Mouse (Mus musculus): Measurements from ENCODE around the gene Pkd1l2. TPM values are rescaled to one million over a fixed set of nuclear protein-coding genes. Genes with fewer than 3 reads are reported as not detected.

The Pkd1l2 gene
- polyA plus RNA-seq (2012; rRNA removed) (0.04 and 0.16 TPM in 2 replicates), polyA plus RNA-seq (2014; fragmentation: Nextera tagmentation; extraction: Ambion mirVana) (0.07 and 0.08 TPM in 2 replicates)

DNA sequence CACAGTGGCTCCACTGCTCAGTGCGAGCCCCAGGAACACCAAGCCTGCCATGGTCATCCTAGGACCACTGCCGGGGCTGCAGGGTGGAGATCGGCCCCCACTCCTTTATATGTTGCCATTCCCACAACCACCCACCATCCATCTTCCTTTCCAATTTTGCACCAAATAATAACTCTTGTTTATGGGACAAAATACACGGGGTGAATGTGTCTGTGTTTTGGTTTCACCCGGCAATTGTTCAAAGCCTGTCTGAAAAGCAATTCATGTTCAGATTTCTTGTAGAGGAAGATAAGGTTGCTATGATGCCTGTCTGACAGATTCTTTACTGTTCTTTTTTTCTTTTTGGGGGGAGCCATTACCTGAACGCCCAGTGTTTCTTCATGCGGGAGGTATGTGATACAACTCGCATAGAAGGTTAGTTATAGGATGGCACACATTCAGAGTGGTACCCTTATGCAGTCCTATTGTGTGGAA is at the start of gene Pkd1l2:
Gene Pkd1l2, minus strand, starts transcription at position 51 of the 474 bp plus-strand sequence.
- no peak for TF ChIP-seq POLR2A (IDR thresholded peaks at IDR 0.05; ENCODE audit: borderline replicate concordance, extremely low read depth, insufficient read depth, insufficient read length)
- Histone ChIP-seq H3K9me3 (ENCODE audit: control insufficient read depth, low read length) (no peaks in the 10 kb centered on the region), H3K27me3 (ENCODE audit: control insufficient read depth, insufficient read depth, low read length) (no peaks in the 10 kb centered on the region), H3K4me3 (replicated peaks; ENCODE audit: low read length) (no peak within 1 kb of the TSS), H3K4me1 (ENCODE audit: control insufficient read depth, insufficient read depth, low read length) (no peaks in the 10 kb centered on the region), H3K9ac (ENCODE audit: low read depth, low read length, severe bottlenecking) (no peak within 1 kb of the TSS), H3K27ac (replicated peaks; ENCODE audit: low read depth, low read length) (no peak within 1 kb of the TSS), H3K36me3 (ENCODE audit: control insufficient read depth, insufficient read depth, low read length) (no peaks in the 10 kb centered on the region), H3K4me2 (replicated peaks; ENCODE audit: low read depth, low read length, severe bottlenecking) (no peak within 1 kb of the TSS)
- ATAC-seq (ENCODE audit: low FRiP score, low read depth) (no peak), DNase-seq (ENCODE audit: low spot score) (no peak)
- 75% methylated on average over 8 of the region's 8 CpGs for WGBS

DNA sequence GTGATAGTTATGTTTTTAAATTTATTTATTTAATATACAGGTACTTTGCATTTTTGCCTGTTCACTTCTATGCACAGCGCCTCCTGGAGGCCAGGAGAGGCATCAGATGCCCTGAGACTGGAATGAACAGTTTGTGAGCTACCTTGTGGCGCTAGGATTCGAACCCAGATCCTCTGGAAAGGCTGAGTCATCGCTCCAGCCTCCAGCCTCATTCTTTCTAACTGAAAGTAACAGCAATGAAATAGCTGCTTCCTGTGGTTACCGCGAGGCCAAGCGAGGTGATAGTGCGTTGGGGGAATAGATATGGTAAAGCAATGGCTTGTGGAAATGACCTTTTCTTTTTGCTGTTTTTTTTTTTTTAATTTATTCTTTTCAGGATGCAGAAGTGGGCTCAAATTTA is 44.8 kb upstream of the Pkd1l2 start:
- 88% methylated on average over 8 of the region's 8 CpGs for WGBS
- Histone ChIP-seq H3K9ac (ENCODE audit: low read depth, low read length, severe bottlenecking) (no peak overlapping the region), H3K4me1 (ENCODE audit: control insufficient read depth, insufficient read depth, low read length) (no peaks in the 10 kb centered on the region), H3K27ac (replicated peaks; ENCODE audit: low read depth, low read length) (no peak overlapping the region), H3K27me3 (ENCODE audit: control insufficient read depth, insufficient read depth, low read length) (no peaks in the 10 kb centered on the region), H3K4me2 (replicated peaks; ENCODE audit: low read depth, low read length, severe bottlenecking) (no peak overlapping the region), H3K4me3 (replicated peaks; ENCODE audit: low read length) (no peak overlapping the region), H3K36me3 (ENCODE audit: control insufficient read depth, insufficient read depth, low read length) (no peaks in the 10 kb centered on the region), H3K9me3 (ENCODE audit: control insufficient read depth, low read length) (no peaks in the 10 kb centered on the region)
- no peak for TF ChIP-seq POLR2A (IDR thresholded peaks at IDR 0.05; ENCODE audit: borderline replicate concordance, extremely low read depth, insufficient read depth, insufficient read length)
- no peak for ATAC-seq (ENCODE audit: low FRiP score, low read depth)
- no peak for DNase-seq (ENCODE audit: low spot score)

DNA sequence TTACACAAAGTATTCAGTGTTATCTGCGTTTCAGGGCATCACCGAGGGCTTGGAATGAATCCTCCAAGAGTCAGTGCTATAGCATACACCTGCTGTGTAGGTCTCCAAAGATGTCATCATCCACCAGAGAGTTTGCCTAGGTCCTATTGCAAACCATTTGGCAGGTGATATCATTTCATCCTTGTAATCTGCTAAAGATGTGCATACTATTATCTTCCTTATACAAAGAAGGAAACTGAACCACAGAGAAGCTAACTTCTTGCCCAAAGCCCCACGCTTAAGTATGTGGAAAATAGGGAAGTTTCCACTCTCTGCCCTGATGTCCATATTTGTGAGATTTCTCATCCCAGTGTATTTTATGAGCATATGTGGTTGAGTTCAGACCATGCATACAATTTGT is 44.2 kb upstream of the Pkd1l2 start:
- H3K9me3 ChIP-seq (ENCODE audit: control insufficient read depth, low read length), result no peaks in the 10 kb centered on the region
- ATAC-seq (ENCODE audit: low FRiP score, low read depth) (no peak), DNase-seq (ENCODE audit: low spot score) (no peak)
- no peaks in the 10 kb centered on the region for H3K36me3 ChIP-seq (ENCODE audit: control insufficient read depth, insufficient read depth, low read length)
- no peaks in the 10 kb centered on the region for H3K4me1 ChIP-seq (ENCODE audit: control insufficient read depth, insufficient read depth, low read length)
- H3K9ac ChIP-seq (ENCODE audit: low read depth, low read length, severe bottlenecking), result no peak overlapping the region
- H3K27ac ChIP-seq (replicated peaks; ENCODE audit: low read depth, low read length), result no peak overlapping the region
- no peak overlapping the region for H3K4me2 ChIP-seq (replicated peaks; ENCODE audit: low read depth, low read length, severe bottlenecking)
- no peak for TF ChIP-seq POLR2A (IDR thresholded peaks at IDR 0.05; ENCODE audit: borderline replicate concordance, extremely low read depth, insufficient read depth, insufficient read length)
- H3K27me3 ChIP-seq (ENCODE audit: control insufficient read depth, insufficient read depth, low read length), result no peaks in the 10 kb centered on the region
- WGBS, result 97% methylated on average over 3 of the region's 3 CpGs
- H3K4me3 ChIP-seq (replicated peaks; ENCODE audit: low read length), result no peak overlapping the region

DNA sequence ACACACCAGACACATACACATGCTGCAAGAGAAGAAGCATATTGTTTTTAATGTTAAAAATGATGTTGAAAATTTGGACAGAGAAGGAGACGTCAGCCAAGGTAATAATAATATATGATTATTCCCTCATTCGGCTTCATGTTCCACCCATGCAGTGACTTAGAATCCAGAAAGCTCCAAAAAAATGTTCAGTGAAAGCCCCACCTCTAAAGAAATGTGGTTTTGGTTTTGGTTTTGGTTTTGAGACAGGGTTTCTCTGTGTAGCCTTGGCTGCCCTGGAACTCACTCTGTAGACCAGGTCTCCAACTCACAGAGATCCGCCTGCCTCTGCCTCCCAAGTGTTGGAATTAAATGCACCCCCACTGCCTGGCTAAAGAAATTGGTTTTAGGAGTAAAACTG is 43.6 kb upstream of the Pkd1l2 start:
- Histone ChIP-seq H3K4me1 (ENCODE audit: control insufficient read depth, insufficient read depth, low read length) (no peaks in the 10 kb centered on the region), H3K9me3 (ENCODE audit: control insufficient read depth, low read length) (no peaks in the 10 kb centered on the region), H3K4me2 (replicated peaks; ENCODE audit: low read depth, low read length, severe bottlenecking) (no peak overlapping the region), H3K9ac (ENCODE audit: low read depth, low read length, severe bottlenecking) (no peak overlapping the region), H3K36me3 (ENCODE audit: control insufficient read depth, insufficient read depth, low read length) (no peaks in the 10 kb centered on the region), H3K27ac (replicated peaks; ENCODE audit: low read depth, low read length) (no peak overlapping the region), H3K4me3 (replicated peaks; ENCODE audit: low read length) (no peak overlapping the region), H3K27me3 (ENCODE audit: control insufficient read depth, insufficient read depth, low read length) (no peaks in the 10 kb centered on the region)
- TF ChIP-seq POLR2A (IDR thresholded peaks at IDR 0.05; ENCODE audit: borderline replicate concordance, extremely low read depth, insufficient read depth, insufficient read length), result no peak
- 86% methylated on average over 3 of the region's 3 CpGs for WGBS
- DNase-seq (ENCODE audit: low spot score) (no peak), ATAC-seq (ENCODE audit: low FRiP score, low read depth) (no peak)

DNA sequence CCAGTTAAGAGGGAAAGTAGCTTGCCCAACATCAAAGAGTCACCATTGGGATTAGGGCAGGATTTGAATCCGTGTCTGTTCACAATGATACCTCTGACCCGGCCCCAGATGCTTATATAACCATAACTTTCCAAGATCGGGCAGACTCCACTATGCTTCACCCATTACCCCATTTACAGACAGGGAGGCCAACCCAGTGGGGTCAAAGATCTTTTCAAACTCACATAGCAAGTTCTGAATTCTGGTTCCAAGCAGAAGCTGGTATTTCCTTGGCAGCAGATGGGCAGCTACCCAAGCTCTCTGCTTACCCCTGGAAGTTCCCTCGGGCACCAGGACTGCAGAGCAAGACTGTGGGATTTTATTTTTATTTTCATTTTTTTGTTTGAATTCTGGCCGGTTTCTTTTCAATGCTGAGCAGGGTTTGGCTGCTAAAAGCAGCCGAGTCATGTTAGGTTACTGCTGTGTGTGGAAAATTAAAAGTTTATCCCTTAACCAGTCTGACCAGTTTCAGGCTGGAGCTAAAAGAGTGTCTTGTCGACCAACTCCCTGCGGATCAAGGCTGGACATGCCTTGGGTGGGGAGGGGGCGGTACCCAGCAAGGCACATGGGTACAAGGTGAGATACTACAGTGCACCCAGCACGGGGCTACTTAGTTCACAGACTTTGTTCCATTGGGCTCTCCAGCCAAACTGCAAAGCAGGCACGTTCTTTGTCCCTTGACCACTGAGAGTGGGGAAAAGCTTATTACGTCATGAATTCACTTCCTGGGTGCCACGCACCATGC is 41.8 kb upstream of the Pkd1l2 start:
- H3K4me2 ChIP-seq (replicated peaks; ENCODE audit: low read depth, low read length, severe bottlenecking), result no peak overlapping the region
- WGBS, result 70% methylated on average over 13 of the region's 13 CpGs
- no peak overlapping the region for H3K9ac ChIP-seq (ENCODE audit: low read depth, low read length, severe bottlenecking)

More for the DNA sequence above, 41.8 kb upstream of the Pkd1l2 start:
- Histone ChIP-seq H3K9me3 (ENCODE audit: control insufficient read depth, low read length) (no peaks in the 10 kb centered on the region), H3K27me3 (ENCODE audit: control insufficient read depth, insufficient read depth, low read length) (no peaks in the 10 kb centered on the region), H3K4me3 (replicated peaks; ENCODE audit: low read length) (no peak overlapping the region), H3K4me1 (ENCODE audit: control insufficient read depth, insufficient read depth, low read length) (no peaks in the 10 kb centered on the region), H3K36me3 (ENCODE audit: control insufficient read depth, insufficient read depth, low read length) (no peaks in the 10 kb centered on the region), H3K27ac (replicated peaks; ENCODE audit: low read depth, low read length) (no peak overlapping the region)
- TF ChIP-seq POLR2A (IDR thresholded peaks at IDR 0.05; ENCODE audit: borderline replicate concordance, extremely low read depth, insufficient read depth, insufficient read length), result no peak
- ATAC-seq (ENCODE audit: low FRiP score, low read depth) (no peak), DNase-seq (ENCODE audit: low spot score) (no peak)

Data from limb, embryonic 14.5 days (tissue).